Mouse (Mus musculus) right cerebral cortex, adult 2 months (tissue): ENCODE data around the gene Rhobtb3.

Source experiments
- DNase-seq, 2 experiments: peaks; one replicate each; pipeline ENCODE4 v3.0.0; 2021 to 2022; ENCODE audit warnings: low spot score in 2 of 2

Rhobtb3 gene

GRCm38 (mm10) chr13:75943189-75944043 is at the start of gene Rhobtb3:
TSS of gene Rhobtb3 (minus strand) at chr13:75943925.
- peak; percentile 56 to 77 for DNase-seq

GRCm38 (mm10) chr13:75992169-75993028 is 48.7 kb upstream of the Rhobtb3 start:
- no peak for DNase-seq

GRCm38 (mm10) chr13:75988096-75988495 is 44.4 kb upstream of the Rhobtb3 start:
- DNase-seq: peak; percentile 11 to 12

DNA sequence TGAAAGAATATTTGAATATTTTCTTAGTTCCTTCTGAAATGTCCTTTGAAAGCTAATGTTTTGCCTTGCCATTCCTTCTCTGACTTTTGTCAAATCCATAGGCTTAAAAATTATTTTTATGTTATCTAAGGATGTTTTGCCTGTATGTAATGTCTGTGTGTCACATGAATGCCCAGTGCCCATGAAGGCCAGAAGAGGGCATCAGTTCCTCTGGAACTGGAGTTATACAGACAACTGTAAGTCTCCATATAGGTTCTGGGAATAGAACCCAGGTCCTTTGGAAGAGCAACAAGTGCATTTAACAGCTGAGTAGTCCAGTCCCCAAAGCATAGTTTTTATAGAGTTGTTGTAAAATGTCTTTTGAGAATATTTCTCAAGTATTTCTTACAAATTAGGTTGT is 38.2 kb upstream of the Rhobtb3 start:
- no peak for DNase-seq

GRCm38 (mm10) chr13:75976649-75977048 is 32.9 kb upstream of the Rhobtb3 start:
- DNase-seq: no peak

- DNase-seq: no peak
Measured at GRCm38 (mm10) chr13:75976218-75976617, 32.5 kb upstream of the Rhobtb3 start.

GRCm38 (mm10) chr13:75975629-75976028 is 31.9 kb upstream of the Rhobtb3 start:
- no peak for DNase-seq

DNA sequence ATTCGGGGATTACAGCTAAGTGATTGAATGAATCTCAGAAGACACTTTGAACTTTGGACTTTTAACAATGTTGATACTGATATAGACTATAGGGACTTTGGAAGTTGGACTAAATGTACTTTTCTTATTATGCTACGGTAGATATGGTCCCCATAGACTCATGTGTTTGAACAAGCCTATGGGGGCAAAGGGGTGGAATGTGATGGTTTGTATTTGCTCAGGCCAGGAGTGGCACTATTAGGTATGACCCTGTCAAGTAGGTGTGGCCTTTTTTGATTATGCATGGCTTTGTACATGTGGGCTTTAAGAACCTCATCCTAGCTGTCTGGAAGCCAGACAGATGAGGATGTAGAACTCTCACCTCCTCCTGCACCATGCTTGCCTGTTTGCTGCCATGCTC is 30.8 kb upstream of the Rhobtb3 start:
- no peak for DNase-seq

DNA sequence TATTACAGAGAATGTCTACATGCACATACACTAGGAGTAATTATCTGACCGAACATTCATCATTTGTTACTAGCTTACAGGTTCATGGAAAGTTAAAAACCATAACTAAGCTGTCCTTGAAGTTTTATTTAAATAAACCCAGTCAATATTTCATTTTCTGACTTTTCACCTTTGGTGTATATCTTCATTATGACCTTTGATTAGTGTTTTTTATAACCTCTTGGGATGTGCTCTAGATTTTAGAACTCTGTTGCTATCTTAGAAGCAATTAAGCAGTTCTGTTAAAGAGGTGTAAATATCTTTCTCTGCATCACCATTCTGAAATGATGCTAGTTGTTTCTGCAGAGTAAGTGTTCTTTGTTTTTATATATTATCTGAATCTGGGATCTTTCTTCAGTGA is 23.1 kb upstream of the Rhobtb3 start, which contains the start of gene Spata9:
TSS of gene Spata9 (plus strand) at position 301 of the 400 bp plus-strand sequence.
- no peak for DNase-seq

DNA sequence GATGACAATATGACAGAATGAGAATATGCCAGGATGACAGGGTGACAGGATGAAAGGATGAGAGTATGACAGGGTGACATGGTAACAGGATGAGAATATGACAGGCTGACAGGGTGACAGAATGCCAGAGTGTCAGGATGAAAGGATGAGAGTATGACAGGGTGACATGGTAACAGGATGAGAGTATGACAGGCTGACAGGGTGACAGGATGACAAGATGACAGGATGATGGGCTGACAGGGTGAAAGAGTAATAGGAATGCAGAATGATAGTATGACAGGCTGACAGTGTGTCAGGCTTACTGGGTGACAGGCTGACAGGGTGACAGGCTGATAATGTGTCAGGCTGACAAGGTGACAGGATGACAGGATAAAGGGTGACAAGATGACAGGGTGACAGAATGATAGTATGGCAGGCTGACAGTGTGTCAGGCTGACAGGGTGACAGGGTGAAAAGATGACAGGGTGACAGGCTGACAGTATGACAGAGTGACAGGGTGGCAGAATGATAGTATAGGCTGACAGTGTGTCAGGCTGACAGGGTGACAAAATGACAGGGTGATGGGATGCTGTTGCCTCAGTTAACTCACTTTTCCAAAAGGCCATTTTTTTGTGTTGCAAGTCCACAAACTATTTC is 11.8 kb upstream of the Rhobtb3 start:
- no peak for DNase-seq

- DNase-seq: no peak
Measured at GRCm38 (mm10) chr13:75950295-75950694, 6.6 kb upstream of the Rhobtb3 start.

- no peak for DNase-seq
Measured at GRCm38 (mm10) chr13:75944044-75944820, 507 bp upstream of the Rhobtb3 start.

DNA sequence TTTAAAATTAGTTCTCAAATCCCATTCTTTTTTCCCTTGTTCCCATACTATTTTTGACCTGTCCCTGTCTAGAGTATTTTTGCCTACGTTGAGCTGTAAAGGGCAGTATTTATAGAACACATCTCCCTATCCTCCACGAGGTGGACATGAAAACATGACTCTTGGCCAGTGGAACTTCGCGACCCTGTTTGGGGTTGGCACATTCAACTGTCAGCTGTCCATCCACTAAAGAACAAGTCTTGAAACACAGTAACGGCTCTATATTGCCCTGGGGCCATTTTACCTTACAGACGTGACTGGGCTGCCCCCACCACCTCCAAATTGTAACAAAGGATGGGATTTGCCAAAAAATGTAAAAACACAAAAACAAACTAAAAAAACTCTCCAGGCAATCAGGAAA is 994 bp downstream of the Rhobtb3 start:
- no peak for DNase-seq

- DNase-seq: no peak
Measured at GRCm38 (mm10) chr13:75941518-75942295, 2.0 kb downstream of the Rhobtb3 start.

GRCm38 (mm10) chr13:75940791-75941517 is 2.8 kb downstream of the Rhobtb3 start:
- DNase-seq: no peak

GRCm38 (mm10) chr13:75938866-75939265 is 4.9 kb downstream of the Rhobtb3 start:
- DNase-seq: no peak

DNA sequence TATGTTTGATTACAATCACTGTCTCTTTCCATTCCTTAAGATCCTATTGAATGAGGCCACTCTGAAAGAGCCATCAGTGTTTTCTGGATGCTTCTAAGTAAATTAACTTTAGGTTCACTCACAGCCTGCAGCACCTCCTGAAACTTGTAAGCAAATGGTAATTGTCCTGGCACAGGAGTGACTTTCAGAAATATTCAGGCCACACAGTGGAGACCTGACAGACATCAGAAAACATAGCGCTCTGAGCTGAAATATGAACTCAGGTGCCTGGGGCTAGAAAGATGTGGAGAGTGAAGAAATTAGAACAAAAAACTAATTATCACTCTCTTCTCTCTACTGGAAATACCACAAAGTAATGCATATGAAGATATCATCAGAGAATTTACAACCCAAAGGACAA is 10.4 kb downstream of the Rhobtb3 start:
- no peak for DNase-seq

GRCm38 (mm10) chr13:75931073-75931472 is 12.7 kb downstream of the Rhobtb3 start:
- peak; percentile 63 to 64 for DNase-seq

DNA sequence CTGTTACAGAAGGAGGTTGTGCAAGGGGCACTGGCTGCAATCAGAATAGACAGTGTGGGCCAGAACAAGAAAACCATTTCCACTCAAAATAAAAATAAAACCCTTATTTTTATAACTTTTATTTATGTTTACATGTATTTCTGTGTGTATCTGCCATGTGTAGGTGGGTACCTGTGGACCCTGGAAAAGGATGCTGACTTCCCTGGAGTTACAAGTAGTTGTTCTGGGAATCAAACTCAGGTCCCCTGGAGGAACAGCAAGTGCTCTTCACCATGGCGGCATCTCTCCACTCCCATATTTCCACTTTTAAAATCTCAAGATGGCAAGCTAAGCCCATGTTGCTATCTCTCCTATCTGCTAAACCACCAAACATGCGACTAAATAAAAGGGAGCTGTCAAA is 13.1 kb downstream of the Rhobtb3 start:
- no peak for DNase-seq

DNA sequence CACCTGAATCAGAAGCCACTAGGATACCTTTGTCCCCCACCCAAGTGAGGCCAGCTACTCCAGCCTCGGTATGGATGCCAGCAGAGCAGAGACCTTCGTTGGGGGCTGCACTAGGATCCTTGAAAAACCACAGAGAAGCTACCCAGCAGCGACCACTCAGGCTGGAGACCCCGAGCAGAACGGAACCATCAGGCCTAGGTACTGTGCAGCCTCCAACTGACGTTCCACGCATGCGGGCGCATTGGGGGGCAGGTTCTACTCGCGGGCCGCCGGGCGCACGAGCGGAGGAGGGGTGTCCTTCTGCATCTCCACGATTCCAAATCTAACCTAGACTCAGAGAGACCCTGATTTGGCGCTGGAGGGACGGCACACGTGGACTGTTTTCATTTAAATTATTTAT is 13.7 kb downstream of the Rhobtb3 start:
- no peak for DNase-seq
